Mouse (Mus musculus) cerebellum, adult 11-12 months (tissue): Measurements from ENCODE around the gene Cyth2.

Experiments used
- DNase-seq: peaks from one replicate; pipeline ENCODE4 v3.0.0; 2022

The Cyth2 gene

GRCm38 (mm10) chr7:45812921-45813320, 1.5 kb downstream of the Cyth2 start:
- no peak for DNase-seq

GRCm38 (mm10) chr7:45809276-45810075, 4.9 kb downstream of the Cyth2 start:
- no peak for DNase-seq

DNA sequence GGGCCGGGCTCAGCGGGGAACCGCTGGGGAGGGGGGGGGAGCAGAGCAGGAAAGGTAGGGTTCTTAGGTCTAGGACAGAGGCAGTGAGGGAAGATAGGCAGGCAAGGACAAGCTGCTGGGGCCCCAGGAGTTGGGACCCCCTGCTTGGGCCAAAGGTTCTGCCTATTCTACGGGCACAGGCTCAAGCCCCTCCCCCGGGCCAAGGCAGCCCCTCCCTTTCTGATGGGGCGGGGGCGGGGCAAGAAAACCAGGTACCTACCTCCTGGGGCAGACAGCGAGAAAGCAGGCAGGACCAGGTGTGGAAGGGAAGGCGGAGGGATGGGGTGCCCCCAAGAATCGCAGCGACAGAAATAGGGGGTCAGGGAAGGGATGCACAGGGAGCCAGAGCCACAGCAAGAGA, 5.9 kb downstream of the Cyth2 start:
- DNase-seq = peak; percentile 60

DNA sequence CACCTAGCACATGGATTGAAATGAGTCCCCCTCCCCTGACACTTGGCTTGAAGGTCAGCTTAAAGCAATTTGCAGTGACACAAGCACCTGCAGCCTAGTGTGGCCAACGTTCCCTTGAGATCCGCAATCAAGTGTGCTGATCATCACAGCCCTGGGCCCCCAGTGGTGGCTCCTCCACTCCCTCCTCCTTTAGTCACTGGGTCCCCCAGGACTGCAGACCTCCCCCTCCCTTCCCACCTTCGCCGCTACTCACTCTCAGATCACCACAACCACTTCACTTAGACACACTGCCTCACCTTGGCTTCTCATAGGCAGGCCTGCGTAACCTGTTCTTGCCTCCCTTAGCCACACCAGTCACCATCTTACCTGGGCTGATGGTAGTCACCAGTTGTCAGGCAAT, 8.4 kb downstream of the Cyth2 start:
- DNase-seq = no peak

DNA sequence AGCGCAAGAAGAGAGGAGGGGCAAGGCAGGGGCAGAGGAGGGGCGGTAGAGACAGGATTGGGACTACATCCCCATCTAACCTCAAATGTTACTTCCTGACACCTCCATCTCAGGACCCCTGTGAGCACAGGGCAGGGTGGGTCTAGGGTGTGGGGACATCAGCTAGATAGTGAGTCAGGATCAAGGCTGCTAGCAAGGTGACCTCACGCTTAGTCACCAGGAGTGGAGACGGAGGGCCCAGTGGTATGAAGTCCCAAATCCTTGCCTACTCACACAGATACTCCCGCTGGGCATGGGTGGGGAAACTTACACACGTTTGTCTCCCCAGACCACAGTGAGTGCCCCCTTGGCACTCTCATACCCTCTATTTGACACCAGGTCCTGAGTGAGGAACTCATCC, 11.8 kb downstream of the Cyth2 start:
- no peak for DNase-seq

DNA sequence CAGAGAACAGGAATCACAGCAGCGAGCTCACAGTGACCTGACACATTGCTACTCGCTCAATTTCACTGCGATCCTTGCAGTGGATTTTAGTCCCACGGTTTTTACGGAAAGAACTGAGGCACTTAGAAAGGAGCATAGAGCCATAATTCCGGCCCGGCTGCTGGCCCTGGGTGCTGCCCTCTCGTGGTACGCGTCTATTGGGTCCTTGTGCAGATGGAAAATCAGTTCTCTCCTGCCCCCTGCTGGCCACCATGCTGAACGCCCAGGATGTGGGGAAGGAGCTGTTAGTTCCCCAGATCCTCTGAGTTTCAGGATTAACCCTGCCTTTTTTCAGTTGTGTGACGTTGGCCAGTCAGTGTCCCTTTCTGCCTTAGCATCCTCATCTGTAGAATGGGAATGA, 13.0 kb downstream of the Cyth2 start:
- peak; percentile 86 for DNase-seq

DNA sequence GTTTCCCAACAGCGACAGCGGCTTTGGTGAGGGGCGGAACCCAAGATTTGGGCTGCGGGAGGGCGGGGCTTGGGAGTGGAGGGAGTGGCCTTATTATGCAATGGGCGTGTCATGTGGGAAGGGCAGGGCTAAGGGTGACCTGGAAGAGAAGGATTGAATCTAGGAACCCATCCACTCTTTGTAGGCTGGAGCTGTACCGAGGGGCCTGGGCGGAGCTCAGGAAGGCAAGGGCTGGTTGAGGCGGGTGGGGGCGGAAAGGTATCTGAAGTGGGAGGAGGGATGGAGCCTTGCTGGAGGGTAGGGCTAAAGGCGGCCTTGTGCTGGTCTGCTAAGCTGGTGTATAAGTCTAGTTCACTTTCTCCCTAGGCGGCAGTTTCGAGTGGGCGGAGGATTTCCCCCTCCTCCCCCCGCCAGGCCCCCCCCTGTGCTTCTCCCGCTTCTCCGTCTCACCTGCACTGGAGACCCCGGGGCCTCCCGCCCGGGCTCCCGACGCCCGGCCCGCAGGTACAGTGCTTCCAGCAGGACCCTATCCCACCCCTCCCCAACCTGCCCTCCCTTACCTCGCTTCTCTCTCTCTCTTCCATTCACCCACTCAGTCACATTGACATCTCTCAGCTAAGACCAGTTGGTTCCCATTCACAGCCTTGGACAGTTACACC, 13.7 kb downstream of the Cyth2 start:
- no peak for DNase-seq

DNA sequence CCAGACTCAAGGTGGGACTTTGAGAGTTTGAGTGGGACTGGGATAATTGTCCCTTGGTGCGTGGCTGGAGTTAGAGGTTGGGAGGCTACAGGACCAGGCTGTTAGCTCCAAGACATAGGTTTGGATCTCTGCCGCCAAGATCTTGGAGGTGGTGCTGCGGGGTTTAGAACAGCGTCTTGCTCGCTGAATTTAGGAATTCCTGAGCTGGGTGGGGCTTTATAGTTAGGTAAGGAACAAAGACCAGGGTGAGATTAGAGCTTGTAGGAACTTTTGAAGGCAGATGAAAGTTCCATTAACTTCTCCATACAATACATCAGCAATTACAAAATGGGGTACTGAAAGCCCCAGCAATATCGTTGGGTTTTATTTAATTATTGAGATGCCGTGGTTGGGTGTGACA, 14.4 kb downstream of the Cyth2 start:
- DNase-seq = peak; percentile 10

GRCm38 (mm10) chr7:45798931-45799330, 15.4 kb downstream of the Cyth2 start:
- DNase-seq = peak; percentile 12

- peak; percentile 63 for DNase-seq
These were observed 15.9 kb downstream of the Cyth2 start for GRCm38 (mm10) chr7:45798511-45798836.

- DNase-seq = peak; percentile 39
These were observed 16.5 kb downstream of the Cyth2 start for GRCm38 (mm10) chr7:45797661-45798510.

DNA sequence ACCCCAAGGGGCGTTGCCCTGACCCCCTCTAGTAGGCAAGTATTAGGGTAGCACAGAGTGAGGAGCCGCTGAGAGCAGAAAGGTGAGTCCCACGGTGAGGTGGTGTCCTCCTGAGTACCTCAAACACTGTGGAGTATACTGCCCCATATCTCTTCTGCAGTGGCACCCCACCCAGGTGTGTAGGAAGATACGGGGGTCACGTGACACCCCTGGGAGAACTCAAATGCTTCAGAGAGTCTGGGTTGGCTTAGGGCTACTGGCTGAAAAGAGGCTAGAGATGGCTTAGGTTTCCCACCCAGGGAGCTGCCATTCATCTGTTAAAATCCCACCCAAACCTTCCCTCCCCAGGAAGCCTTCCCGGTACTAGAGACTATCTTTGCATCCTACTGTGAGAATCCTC, 17.4 kb downstream of the Cyth2 start:
- peak; percentile 22 for DNase-seq

DNA sequence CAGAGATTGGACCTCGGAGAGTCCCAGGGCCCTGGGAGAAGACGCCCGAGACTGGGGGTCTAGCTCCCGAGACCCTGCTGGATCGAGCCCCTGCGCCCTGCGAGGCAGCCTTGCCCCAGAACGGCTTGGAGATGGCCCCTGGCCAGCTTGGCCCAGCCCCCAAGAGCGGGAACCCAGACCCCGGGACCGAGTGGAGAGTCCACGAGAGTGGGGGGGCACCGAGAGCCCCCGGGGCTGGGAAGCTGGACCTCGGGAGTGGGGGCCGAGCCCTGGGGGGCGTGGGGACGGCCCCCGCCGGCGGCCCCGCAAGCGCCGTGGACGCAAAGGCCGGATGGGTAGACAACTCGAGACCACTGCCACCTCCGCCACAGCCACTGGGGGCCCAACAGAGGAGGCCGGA, 19.4 kb downstream of the Cyth2 start:
- no peak for DNase-seq

- DNase-seq = peak; percentile 31
These were observed 20.3 kb downstream of the Cyth2 start for GRCm38 (mm10) chr7:45793969-45794585.

DNA sequence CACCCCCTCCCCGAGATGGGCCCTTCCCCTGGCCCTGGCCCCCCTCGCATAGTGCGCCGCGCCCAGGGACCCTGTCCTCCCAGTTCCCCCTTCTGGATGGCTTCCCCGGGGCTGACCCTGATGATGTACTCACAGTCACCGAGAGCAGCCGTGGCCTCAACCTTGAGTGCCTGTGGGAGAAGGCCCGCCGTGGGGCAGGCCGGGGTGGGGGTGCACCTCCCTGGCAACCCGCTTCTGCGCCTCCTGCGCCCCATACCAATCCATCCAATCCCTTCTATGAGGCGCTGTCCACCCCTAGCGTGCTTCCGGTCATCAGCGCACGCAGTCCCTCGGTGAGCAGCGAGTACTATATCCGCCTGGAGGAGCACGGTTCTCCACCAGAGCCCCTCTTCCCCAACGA, 21.1 kb downstream of the Cyth2 start:
- DNase-seq = no peak

DNA sequence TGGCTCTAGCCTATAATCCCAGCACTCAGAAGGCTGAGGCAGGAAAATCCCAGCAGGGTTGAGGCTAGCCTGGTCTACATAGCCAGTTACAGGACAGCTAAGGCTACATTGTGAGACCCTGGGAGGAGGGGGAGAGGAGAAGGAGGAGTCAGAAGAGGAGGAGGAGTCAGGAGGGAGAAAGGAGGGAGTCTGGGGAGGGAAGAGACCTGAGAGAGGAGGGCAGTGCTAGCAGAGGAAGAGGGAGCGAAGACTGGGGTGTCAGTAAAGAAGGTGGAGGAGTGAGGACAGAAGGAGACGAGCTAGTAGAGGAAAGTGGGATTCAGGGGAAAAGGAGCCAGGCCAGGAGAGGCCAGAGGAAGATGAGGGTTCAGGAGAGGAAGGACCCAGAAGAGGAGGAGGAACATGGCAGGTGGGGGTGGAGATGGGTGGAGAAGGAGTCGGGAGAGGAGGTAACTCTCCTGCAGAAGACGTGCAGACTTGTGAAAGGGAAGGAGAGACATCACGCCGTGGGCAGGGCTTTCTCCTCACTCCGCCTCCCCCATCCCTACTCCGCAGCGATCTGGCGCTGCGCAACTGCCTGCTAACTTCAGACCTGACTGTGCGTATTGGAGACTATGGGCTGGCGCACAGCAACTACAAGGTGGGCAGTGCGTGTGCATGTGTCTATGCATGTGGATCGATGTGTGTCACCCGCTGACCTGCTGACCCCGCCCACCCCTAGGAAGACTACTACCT, 22.5 kb downstream of the Cyth2 start:
- peak; percentile 16 for DNase-seq

GRCm38 (mm10) chr7:45790721-45791120, 23.7 kb downstream of the Cyth2 start:
- DNase-seq = peak; percentile 36

- DNase-seq = peak; percentile 65
These were observed 26.7 kb downstream of the Cyth2 start for GRCm38 (mm10) chr7:45787642-45788041.

- DNase-seq = peak; percentile 84
These were observed 27.5 kb downstream of the Cyth2 start for GRCm38 (mm10) chr7:45786661-45787413.

DNA sequence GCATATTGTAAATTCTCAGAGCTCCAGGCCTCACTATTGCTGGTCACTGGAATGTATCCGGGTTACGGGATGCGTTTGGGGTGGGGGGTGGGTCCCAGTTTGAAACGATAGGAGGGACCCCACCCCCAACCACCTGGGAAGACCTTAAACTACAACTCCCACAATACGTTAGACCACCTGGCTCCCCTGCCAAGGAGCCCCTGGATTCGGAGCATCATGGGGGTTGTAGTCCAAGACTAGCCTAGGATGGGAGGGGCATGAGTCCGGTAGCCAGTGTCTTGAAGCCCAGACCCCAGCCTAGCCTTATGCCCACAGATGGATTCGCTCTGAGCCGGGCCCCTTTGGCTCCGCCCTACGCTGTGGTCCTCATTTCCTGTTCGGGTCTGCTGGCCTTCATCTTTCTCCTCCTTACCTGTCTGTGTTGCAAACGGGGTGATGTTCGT, 28.2 kb downstream of the Cyth2 start:
- peak; percentile 87 for DNase-seq

- DNase-seq = peak; percentile 86
These were observed 28.8 kb downstream of the Cyth2 start for GRCm38 (mm10) chr7:45785388-45786135.
